Mouse (Mus musculus) C2C12 (cell line): Measurements from ENCODE around the gene Socs7. TPM values are rescaled to one million over a fixed set of nuclear protein-coding genes. Genes with fewer than 3 reads are reported as not detected.

ENCODE experiments used
- H3K27me3 ChIP-seq: one replicate; pipeline ENCODE4 v1.6.1; 2011; ENCODE audit not compliant: control insufficient read depth, insufficient read depth, insufficient read length
- H3K36me3 ChIP-seq: one replicate; pipeline ENCODE4 v1.6.1; 2011; ENCODE audit not compliant: control insufficient read depth, insufficient read depth
- H3K4me3 ChIP-seq: one replicate; pipeline ENCODE4 v1.5.1; 2011; ENCODE audit warnings: mild to moderate bottlenecking, control low read depth; ENCODE audit not compliant: poor library complexity, insufficient read depth, severe bottlenecking
- H3K79me2 ChIP-seq: one replicate; pipeline ENCODE4 v1.6.1; 2011; ENCODE audit not compliant: control insufficient read depth, insufficient read depth
- H3K79me3 ChIP-seq: one replicate; pipeline ENCODE4 v1.6.1; 2011; ENCODE audit warnings: low read depth, control low read depth
- H3ac ChIP-seq: one replicate; pipeline ENCODE3; 2011; ENCODE audit warnings: low read depth; ENCODE audit not compliant: control insufficient read depth, insufficient read length
- CEBPB ChIP-seq: IDR thresholded peaks from one replicate; pipeline ENCODE4 v1.6.1; 2011; ENCODE audit warnings: low read depth, mild to moderate bottlenecking, control low read depth, moderate library complexity
- CTCF ChIP-seq: IDR thresholded peaks from one replicate; pipeline ENCODE4 v1.5.1; 2011; ENCODE audit not compliant: control insufficient read depth, insufficient read depth, insufficient read length
- FOSL1 ChIP-seq: IDR thresholded peaks from one replicate; pipeline ENCODE4 v1.8.0; 2011; ENCODE audit warnings: mild to moderate bottlenecking, low read length; ENCODE audit not compliant: poor library complexity, insufficient read depth, severe bottlenecking
- MAX ChIP-seq: IDR thresholded peaks from one replicate; pipeline ENCODE4 v1.6.1; 2011; ENCODE audit warnings: mild to moderate bottlenecking, control low read depth
- MYOD1 ChIP-seq: IDR thresholded peaks from one replicate; pipeline ENCODE4 v1.6.1; 2011; ENCODE audit warnings: low read depth; ENCODE audit not compliant: control insufficient read depth, insufficient read length
- MYOG ChIP-seq: IDR thresholded peaks from one replicate; pipeline ENCODE4 v1.6.1; 2011; ENCODE audit not compliant: control insufficient read depth, insufficient read length; ENCODE audit errors: extremely low read depth
- USF1 ChIP-seq: IDR thresholded peaks from one replicate; pipeline ENCODE4 v1.6.1; 2011; ENCODE audit warnings: low read depth, mild to moderate bottlenecking, control low read depth, moderate library complexity
- polyA plus RNA-seq: library from polyadenylated mRNA; unstranded; fragments of >200 nt; fragmentation: generic; extraction: Trizol; gene quantifications from one replicate; pipeline ENCODE4 v1.2.1, GENCODE M21; 2012; ENCODE audit warnings: missing spikeins

Gene Socs7
- polyA plus RNA-seq, 1 experiment, result 8.1 TPM

DNA sequence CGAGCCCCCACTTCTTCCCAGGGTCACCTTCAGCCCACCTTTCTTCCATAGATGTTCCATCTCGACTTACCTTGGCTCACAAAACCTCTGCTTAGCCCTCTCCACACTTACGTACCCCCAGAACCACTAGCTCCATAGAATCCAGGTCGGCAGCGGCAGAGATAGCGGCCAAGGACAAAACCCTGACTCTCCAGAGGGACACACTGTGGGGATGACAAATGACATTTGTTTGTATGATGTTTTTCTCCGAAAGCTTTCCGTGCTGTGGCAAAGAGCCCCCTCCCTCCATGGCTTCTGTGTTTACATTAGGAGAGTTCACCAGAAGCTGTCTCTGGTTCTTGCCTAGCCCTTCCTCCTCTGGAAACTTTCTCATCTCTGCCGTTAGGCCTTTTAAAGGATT lies 15.1 kb upstream of the Socs7 start:
- Histone ChIP-seq H3K79me3 (no peaks in the 10 kb centered on the region), H3K27me3 (peaks cover 8% of the 10 kb centered on the region), H3K36me3 (no peaks in the 10 kb centered on the region), H3ac (no peak overlapping the region), H3K79me2 (no peaks in the 10 kb centered on the region), H3K4me3 (no peak overlapping the region)
- TF ChIP-seq FOSL1, result no peak
- no peak for TF ChIP-seq MAX
- no peak for TF ChIP-seq MYOG
- TF ChIP-seq MYOD1, result no peak
- TF ChIP-seq CTCF, result no peak
- TF ChIP-seq CEBPB, result no peak
- TF ChIP-seq USF1, result no peak

DNA sequence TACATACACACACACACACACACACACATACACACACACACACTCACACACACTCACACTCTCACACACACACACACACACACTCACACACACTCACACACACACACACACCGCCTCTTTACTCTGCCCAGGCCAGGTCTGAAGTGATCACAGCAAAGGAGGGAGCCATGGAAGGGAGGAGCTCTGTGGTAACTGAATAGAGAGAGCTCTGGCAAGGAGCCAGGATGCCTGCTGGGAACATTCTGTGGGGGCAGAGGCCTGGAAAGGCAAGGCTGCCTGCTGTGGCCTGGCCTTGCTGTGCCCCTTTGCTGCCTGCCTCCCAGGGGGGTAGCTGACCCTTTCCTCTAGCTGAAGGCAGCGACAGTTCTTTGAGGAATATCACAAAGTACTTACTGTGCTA lies 12.3 kb upstream of the Socs7 start:
- TF ChIP-seq CTCF (no peak), USF1 (no peak), MAX (no peak), FOSL1 (no peak), MYOD1 (no peak), MYOG (no peak), CEBPB (no peak)
- no peaks in the 10 kb centered on the region for H3K79me3 ChIP-seq
- H3K79me2 ChIP-seq, result no peaks in the 10 kb centered on the region
- no peaks in the 10 kb centered on the region for H3K36me3 ChIP-seq
- H3K27me3 ChIP-seq, result peaks cover 8% of the 10 kb centered on the region
- H3ac ChIP-seq, result no peak overlapping the region
- no peak overlapping the region for H3K4me3 ChIP-seq

DNA sequence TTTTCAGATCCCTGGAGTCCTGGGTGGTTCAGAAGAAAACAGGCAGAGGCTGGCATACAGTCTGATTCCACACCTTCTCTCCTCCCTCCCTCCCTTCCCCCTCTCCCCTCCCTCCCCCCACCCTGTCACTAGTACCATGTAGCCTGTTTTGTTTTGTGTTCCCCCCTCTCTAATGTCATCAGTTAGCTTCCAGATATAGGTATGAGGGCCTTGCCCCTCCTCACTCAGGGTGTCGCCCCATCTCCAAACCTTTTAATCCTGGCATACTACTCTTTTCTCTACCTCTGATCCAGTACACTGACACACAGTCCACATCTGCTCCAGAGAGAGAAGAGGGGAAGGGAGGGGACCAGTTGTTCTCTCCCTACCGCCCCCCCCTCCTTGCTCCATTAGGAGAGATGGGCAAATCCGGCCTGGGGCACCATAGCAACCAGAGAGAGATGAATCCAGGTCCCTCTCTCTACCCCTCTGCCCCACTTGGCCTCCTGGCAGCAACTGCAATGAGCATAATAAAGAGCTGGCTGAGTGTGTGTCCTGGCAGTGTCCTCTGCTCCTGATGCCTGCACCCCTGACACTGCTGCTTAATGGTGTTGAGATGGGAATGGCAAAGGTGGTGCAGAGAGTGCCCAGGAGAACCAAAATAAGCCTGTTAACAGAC lies 10.2 kb upstream of the Socs7 start, which contains the start of gene Gpr179:
TSS of gene Gpr179 (minus strand) at position 51 of the 658 bp plus-strand sequence.
- H3K4me3 ChIP-seq, result no peak within 1 kb of the TSS
- no peaks in the 10 kb centered on the region for H3K79me3 ChIP-seq
- TF ChIP-seq MYOG (no peak), FOSL1 (no peak)
- H3K79me2 ChIP-seq, result no peaks in the 10 kb centered on the region
- H3K36me3 ChIP-seq, result no peaks in the 10 kb centered on the region
- H3ac ChIP-seq, result no peak within 1 kb of the TSS
- peaks cover 4% of the 10 kb centered on the region for H3K27me3 ChIP-seq

GRCm38 (mm10) chr11:97352935-97353597 lies 9.3 kb upstream of the Socs7 start:
- Histone ChIP-seq H3K79me3 (no peaks in the 10 kb centered on the region), H3K79me2 (no peaks in the 10 kb centered on the region), H3K4me3 (no peak overlapping the region), H3K27me3 (peaks cover 4% of the 10 kb centered on the region), H3ac (no peak overlapping the region), H3K36me3 (no peaks in the 10 kb centered on the region)
- TF ChIP-seq CEBPB, result no peak
- TF ChIP-seq FOSL1, result no peak
- no peak for TF ChIP-seq MYOD1
- TF ChIP-seq MYOG, result no peak
- TF ChIP-seq MAX, result no peak
- TF ChIP-seq CTCF, result no peak
- no peak for TF ChIP-seq USF1

- Histone ChIP-seq H3K4me3 (no peak overlapping the region), H3K27me3 (peaks cover 4% of the 10 kb centered on the region), H3K79me3 (no peaks in the 10 kb centered on the region), H3K79me2 (no peaks in the 10 kb centered on the region), H3ac (no peak overlapping the region), H3K36me3 (no peaks in the 10 kb centered on the region)
- TF ChIP-seq USF1, result no peak
These were observed 7.7 kb upstream of the Socs7 start for GRCm38 (mm10) chr11:97354646-97355045.

GRCm38 (mm10) chr11:97355247-97355646 lies 7.1 kb upstream of the Socs7 start:
- TF ChIP-seq CEBPB, result no peak
- no peak for TF ChIP-seq FOSL1
- TF ChIP-seq CTCF, result no peak
- no peak for TF ChIP-seq MAX
- no peak for TF ChIP-seq MYOD1
- no peak for TF ChIP-seq USF1
- no peak for TF ChIP-seq MYOG
- Histone ChIP-seq H3K27me3 (peaks cover 4% of the 10 kb centered on the region), H3K79me3 (no peaks in the 10 kb centered on the region), H3ac (no peak overlapping the region), H3K79me2 (no peaks in the 10 kb centered on the region), H3K4me3 (no peak overlapping the region), H3K36me3 (no peaks in the 10 kb centered on the region)
